ENCODE assay signal across 29 mouse cellular contexts in the genomic region with DNA sequence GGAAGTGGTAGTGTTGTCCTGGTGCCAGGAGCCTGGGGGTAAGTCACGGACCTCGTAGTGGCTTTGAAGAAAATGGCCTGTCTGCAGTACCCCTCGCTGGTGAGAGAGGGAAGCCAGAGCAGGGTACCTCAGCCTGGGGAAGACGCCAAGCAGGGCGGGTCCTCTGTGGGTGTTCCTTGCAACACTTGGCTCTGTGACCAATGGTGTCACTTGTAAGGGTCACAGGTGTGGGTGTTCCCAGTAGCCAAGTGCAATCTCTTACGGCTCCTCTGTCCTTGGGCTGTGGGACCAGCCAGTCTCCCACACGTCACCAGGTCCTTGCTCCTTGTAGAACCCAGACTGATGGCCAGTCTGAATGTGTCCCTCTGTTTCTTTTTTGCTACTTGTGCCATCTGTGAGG. TPM values are rescaled to one million over a fixed set of nuclear protein-coding genes. Genes with fewer than 3 reads are reported as not detected.
DNase-seq lines count a peak whose midpoint lies in the region; ATAC-seq and TF ChIP-seq lines count a peak whose summit lies in the region.
"Had no signal": no experiment of that assay in that cellular context is flagged by ENCODE, and none has a peak within 500 bp of the region (broad histone marks: within the 10 kb centered on the region; RNA-seq: fewer than 3 reads in every experiment).

Gene Aqp12 (plus strand): TSS at position 274 of the 400 bp plus-strand sequence.

- no peak within 1 kb of the TSS for H3K4me3 ChIP-seq in intestine, embryonic 15.5 days (replicated peaks)
- no peak within 1 kb of the TSS for H3K4me3 ChIP-seq in intestine, postnatal 0 days (ENCODE audit: low read depth, low read length)
- no peak within 1 kb of the TSS for H3K4me3 ChIP-seq in stomach, embryonic 15.5 days (replicated peaks)
- H3K4me3 ChIP-seq: forebrain, embryonic 10.5 days; forebrain, embryonic 13.5 days; heart, adult 2 months; hindbrain, embryonic 10.5 days; hindbrain, embryonic 13.5 days had no signal

- no peaks in the 10 kb centered on the region for H3K4me1 ChIP-seq in intestine, embryonic 15.5 days (replicated peaks)
- no peaks in the 10 kb centered on the region for H3K4me1 ChIP-seq in intestine, postnatal 0 days (replicated peaks; ENCODE audit: control insufficient read depth, insufficient read depth, low read length)
- H3K4me1 ChIP-seq in stomach, embryonic 15.5 days: no peaks in the 10 kb centered on the region
- H3K4me1 ChIP-seq: forebrain, embryonic 10.5 days; forebrain, embryonic 13.5 days; hindbrain, embryonic 10.5 days; hindbrain, embryonic 13.5 days had no signal

- WGBS in intestine, embryonic 15.5 days: 74% methylated on average over 7 of the region's 7 CpGs
- 68% methylated on average over 7 of the region's 7 CpGs for WGBS in intestine, postnatal 0 days
- WGBS in stomach, embryonic 15.5 days: 70% methylated on average over 7 of the region's 7 CpGs

- no peak within 1 kb of the TSS for H3K4me2 ChIP-seq in intestine, embryonic 15.5 days (replicated peaks)
- no peak within 1 kb of the TSS for H3K4me2 ChIP-seq in intestine, postnatal 0 days (replicated peaks; ENCODE audit: low read depth)
- no peak within 1 kb of the TSS for H3K4me2 ChIP-seq in stomach, embryonic 15.5 days
- H3K4me2 ChIP-seq: forebrain, embryonic 13.5 days; heart, embryonic 11.5 days; hindbrain, embryonic 13.5 days had no signal

- no peak within 1 kb of the TSS for H3K27ac ChIP-seq in intestine, embryonic 15.5 days
- no peak within 1 kb of the TSS for H3K27ac ChIP-seq in intestine, postnatal 0 days (ENCODE audit: low read depth, low read length)
- no peak within 1 kb of the TSS for H3K27ac ChIP-seq in stomach, embryonic 15.5 days
- H3K27ac ChIP-seq: forebrain, embryonic 10.5 days; forebrain, embryonic 13.5 days; heart, adult 2 months; hindbrain, embryonic 10.5 days; hindbrain, embryonic 13.5 days had no signal

- no peak for TF ChIP-seq CTCF in intestine, postnatal 0 days (IDR thresholded peaks at IDR 0.05; ENCODE audit: low read depth)

- ATAC-seq in intestine, embryonic 15.5 days: peak; percentile 68; the same call in 1 of the 2 replicates
- ATAC-seq in intestine, postnatal 0 days: no peak
- peak; percentile 54; the same call in 1 of the 2 replicates for ATAC-seq in stomach, embryonic 15.5 days (ENCODE audit: insufficient read depth, low FRiP score, low read depth)
- ATAC-seq: forebrain, embryonic 13.5 days; forebrain, embryonic 16.5 days; Patski had no signal

- peak; percentile 29 for DNase-seq in ovary, adult 18-20 months (ENCODE audit: low spot score)
- no peak for DNase-seq in ovary, postnatal 36 days (ENCODE audit: low spot score)
- no peak for DNase-seq in right cerebral cortex, postnatal 25 days
- no peak for DNase-seq in thymus, postnatal 4 days
- DNase-seq: adrenal gland, postnatal 10 days; adrenal gland, postnatal 36 days; B cell, adult 2 months; cerebellum, adult 18-20 months; cerebellum, adult 9-10 months; cerebellum, postnatal 14 days; gastrocnemius, postnatal 10 days; gastrocnemius, postnatal 36 days; heart, adult 2 months; heart, postnatal 36 days had no signal

- no peaks in the 10 kb centered on the region for H3K27me3 ChIP-seq in intestine, embryonic 15.5 days (replicated peaks)
- H3K27me3 ChIP-seq in intestine, postnatal 0 days (replicated peaks; ENCODE audit: control insufficient read depth, insufficient read depth, low read length): no peaks in the 10 kb centered on the region
- no peaks in the 10 kb centered on the region for H3K27me3 ChIP-seq in stomach, embryonic 15.5 days (replicated peaks)
- H3K27me3 ChIP-seq: CH12.LX; forebrain, embryonic 13.5 days had no signal

- no peaks in the 10 kb centered on the region for H3K36me3 ChIP-seq in intestine, embryonic 15.5 days
- H3K36me3 ChIP-seq in intestine, postnatal 0 days (ENCODE audit: control insufficient read depth, insufficient read depth): no peaks in the 10 kb centered on the region
- no peaks in the 10 kb centered on the region for H3K36me3 ChIP-seq in stomach, embryonic 15.5 days
- H3K36me3 ChIP-seq: forebrain, embryonic 10.5 days; G1E; hindbrain, embryonic 10.5 days; hindbrain, embryonic 13.5 days had no signal

- no peaks in the 10 kb centered on the region for H3K9me3 ChIP-seq in intestine, embryonic 15.5 days
- no peaks in the 10 kb centered on the region for H3K9me3 ChIP-seq in intestine, postnatal 0 days (ENCODE audit: control insufficient read depth)
- no peaks in the 10 kb centered on the region for H3K9me3 ChIP-seq in stomach, embryonic 15.5 days
- H3K9me3 ChIP-seq: G1E had no signal

- no peak within 1 kb of the TSS for H3K9ac ChIP-seq in intestine, embryonic 15.5 days
- H3K9ac ChIP-seq in intestine, postnatal 0 days (ENCODE audit: low read depth, low read length): no peak within 1 kb of the TSS
- no peak within 1 kb of the TSS for H3K9ac ChIP-seq in stomach, embryonic 15.5 days
- H3K9ac ChIP-seq: forebrain, embryonic 13.5 days; hindbrain, embryonic 13.5 days had no signal

RNA-seq across cellular contexts. Expression of gene Aqp12, which starts in this region (rescaled TPM):
- 3.0 and 11.2 TPM in 2 replicates for polyA plus RNA-seq in intestine, embryonic 15.5 days (2015; fragmentation: Nextera tagmentation; extraction: Ambion mirVana)
- 0.13 and 0.17 TPM in 2 replicates for polyA plus RNA-seq in intestine, postnatal 0 days (2015; fragmentation: Nextera tagmentation; extraction: Ambion mirVana)
- polyA plus RNA-seq in stomach, embryonic 15.5 days (2015; fragmentation: Nextera tagmentation; extraction: Ambion mirVana): 8.5 and 9.6 TPM in 2 replicates
- polyA plus RNA-seq: embryonic facial prominence, embryonic 11.5 days; embryonic facial prominence, embryonic 14.5 days; forebrain, embryonic 10.5 days; forebrain, embryonic 13.5 days; forebrain, embryonic 16.5 days; G1E; heart, adult 2 months; heart, embryonic 11.5 days; heart, postnatal 0 days; hindbrain, embryonic 10.5 days; hindbrain, embryonic 13.5 days; Patski had no signal
